Mouse (Mus musculus) kidney, adult 18-20 months (tissue): Measurements from ENCODE around the gene Sdsl.
A peak's percentile ranks its signal among the peaks of the same experiment; 100 is the strongest.

Experiments used
- DNase-seq: peaks from one replicate; pipeline ENCODE4 v3.0.0; 2021

Gene Sdsl

DNA sequence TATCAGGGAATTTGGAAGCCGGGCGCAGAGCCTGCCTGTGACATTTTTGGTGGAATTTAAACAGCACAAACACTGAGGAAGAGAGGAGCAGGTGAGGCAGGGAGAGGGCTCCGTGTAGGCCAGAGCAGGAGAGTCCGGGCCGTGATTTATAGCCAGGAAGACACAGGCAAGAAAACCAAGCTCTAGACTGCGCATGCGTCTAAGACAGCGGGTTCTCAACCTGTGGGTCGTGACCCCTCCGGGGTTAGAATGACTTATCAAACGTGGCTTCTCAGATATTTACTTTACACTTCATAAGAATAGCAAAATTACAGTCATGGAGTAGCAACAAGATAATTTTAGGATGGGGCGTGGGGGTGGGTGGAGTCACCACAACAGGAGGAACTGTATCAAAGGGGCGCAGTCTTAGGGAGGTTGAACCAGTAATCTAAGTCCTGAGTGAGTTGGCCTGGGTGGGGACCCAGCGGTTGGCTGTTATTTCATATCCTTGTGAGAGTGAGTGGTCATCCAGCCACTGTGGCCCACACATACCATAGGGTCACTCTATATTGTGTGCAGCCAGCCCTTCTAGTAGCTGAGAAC, 17.8 kb downstream of the Sdsl start:
- no peak for DNase-seq

DNA sequence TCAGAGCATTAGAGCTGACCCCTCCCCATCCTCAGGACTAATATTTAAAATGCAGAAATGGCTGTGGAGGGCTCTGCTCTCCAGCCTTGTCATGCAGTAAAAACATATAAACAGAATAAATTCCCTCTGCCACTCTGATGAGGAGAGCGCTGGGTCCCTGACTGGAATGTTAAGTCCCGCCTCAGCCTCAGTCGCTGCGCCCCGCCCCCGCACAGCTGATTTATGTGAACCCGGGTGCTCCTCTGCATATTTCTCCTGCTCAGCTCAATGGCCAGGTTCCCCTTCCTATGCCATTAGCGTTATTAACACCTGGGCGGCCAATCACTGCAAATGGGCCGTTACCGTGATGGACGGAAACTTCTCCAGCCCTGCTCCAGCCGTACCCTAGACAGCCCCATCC, 25.3 kb downstream of the Sdsl start:
- DNase-seq, result peak; percentile 56

DNA sequence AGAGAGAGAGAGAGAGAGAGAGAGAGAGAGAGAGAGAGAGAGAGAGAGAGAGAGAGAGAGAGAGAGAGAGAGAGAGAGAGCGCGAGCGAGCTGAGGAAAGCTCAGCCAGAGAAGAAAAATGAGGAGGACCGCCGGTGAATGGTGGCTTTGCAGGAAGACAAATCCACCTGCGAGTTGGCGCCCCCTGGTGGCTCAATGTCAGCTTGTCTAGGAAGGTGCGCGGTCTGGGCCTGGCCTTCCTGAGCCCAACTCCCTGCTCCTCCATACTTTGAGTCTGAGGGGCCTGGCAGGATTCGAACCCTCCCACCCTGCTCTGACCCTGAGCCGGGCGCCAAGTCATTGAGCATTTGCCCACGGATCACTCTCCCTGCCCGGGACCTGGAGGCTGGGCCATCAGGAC, 31.9 kb downstream of the Sdsl start:
- peak; percentile 90 for DNase-seq

DNA sequence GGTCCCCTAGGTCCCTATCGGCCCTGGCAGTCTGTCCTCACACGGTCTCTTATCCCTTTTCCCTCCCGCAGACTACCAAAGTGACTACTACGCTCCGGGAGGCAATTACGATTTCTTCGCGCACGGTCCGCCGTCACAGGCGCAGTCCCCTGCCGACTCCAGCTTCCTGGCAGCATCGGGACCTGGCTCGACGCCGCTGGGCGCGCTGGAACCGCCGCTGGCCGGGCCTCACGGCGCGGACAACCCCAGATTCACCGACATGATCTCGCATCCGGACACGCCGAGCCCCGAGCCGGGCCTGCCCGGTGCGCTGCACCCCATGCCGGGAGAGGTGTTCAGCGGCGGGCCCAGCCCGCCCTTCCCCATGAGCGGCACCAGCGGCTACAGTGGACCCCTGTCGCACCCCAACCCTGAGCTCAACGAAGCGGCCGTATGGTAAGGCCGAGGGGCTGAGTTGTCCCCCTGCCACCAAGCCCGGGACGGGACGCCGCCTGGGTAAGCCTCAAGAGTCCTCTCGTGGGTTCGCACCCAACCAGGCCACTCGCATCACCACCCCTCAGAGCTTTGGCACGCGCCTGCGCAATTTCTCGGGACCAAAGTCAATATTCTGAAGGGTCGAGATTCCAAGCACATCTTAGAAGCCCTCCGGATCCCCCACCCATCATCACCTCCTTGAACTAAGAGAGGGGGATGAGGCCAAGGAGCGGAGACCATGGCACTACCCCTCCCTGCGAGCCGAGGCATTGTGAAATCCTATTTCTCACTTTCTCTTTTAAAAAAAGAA, 32.5 kb downstream of the Sdsl start:
- DNase-seq, result no peak

DNA sequence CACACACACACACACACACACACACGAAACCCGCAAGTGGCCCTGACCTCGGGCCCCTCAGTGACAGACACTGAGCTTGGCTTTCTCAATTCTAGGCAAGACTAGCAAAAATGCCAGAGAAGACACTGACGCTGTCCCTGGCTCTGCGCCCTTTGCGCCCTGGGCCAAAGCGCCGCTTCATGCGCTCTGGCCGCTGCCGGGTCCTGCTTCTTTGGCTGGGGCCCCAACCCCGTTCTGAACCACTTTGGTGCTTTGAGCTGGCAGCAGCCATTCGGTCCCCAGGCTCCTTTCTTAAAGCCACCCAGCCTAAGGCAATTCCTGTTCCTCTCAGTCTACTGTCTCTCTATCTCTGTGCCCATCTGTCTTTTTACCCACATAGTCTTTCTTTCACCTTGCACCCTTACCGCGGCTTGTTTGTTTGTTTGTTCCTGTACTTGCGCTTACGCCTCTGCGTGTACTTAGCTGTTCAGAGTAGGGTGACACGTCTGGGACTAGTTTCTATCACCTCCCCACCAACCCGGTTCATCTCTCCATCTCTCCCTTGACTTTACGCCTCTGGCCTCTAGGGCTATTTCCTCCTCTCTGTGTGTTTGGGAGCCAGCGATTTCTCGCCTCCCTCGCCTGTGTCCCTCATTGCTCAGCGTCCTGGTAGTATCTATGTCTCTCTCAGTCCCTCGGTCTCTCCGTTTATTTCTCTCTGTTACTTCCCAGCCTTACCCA, 33.5 kb downstream of the Sdsl start:
- DNase-seq, result no peak

DNA sequence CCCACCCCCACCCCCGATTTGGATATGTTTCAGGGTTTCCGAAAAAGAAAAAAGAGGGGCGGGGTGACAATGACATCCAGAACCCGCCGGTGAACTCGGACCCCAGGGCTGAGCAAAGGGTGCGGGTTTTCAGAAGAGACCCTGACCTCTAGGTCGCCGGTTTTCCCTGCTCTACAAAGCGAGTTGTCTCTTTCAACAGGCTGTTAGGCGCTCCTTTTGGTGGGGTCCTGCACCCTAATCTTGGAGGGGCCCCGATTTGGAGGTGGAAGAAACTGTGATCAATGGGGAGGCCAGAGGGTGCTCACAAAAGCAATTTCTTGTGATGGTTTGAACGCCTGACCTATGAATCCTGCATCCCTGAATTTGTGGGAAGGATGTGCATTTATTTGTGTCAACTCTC, 34.1 kb downstream of the Sdsl start:
- no peak for DNase-seq

DNA sequence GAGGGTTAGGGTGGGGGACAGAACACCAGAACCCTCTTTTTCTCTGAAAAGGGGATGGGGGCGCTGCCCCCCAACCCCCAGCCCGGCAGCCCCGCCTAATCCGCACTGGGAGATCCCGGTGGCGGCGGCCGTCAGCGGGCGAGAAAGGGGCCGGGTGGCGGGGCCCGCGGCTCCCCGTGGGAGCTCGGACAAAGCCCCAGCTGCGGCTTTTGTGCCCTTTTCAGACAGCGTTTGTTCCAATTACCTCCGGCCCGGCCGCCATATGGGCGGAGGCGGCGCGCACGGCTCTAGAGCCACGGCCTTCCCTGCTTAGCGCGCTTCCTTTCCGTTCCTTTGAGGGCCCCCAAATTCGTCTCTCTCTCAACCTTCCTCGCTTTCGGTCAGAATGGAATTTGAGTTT, 34.6 kb downstream of the Sdsl start:
- DNase-seq, result no peak

DNA sequence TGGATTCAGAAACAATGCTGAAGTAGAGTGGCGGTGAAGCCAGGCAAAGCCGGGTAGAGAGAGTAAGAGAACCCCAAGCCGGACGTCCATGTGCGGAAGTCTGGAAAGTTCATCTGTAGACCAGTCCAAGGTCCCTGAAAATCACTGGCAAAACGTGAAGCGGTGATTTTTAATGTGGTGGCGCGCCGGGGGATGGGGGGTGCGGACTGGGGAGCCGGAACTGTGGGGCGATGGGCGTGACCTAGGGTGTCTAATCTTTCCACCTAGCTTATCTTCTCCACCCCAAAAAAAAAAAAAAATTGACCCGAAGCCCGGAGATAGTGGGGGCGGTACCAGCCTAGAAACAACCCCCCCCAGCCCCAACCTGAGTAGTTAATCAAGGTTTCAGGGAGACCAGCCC, 35.1 kb downstream of the Sdsl start:
- DNase-seq, result no peak

DNA sequence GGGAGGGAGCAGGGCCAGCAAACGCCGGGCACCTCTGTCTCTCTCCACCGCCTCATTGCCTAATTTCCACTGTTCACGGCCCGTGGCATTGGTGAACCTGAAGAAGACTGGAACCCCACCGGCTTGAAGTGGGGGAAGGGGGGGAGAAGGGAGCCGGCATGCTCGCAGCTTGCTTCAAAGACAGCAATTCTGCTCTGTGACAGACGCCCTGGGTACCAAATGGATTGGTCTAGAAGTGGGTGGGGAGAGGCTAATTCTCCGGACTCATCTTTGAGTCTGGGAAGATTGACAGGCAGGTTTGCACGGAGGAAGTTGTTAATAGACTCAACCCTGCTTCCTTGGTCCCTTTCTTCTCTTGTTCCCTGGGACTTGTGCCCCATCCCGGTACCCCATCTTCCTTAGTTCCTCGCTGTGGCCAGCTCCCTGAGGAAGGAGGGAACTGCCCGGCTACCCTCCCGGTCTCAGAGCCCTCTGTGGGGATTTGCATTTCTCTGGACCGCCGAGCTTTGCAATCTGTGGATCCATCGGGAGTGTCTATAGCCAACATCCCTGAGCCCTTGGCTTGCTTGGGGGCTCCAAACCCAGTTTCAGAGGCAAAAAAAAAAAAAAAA, 35.6 kb downstream of the Sdsl start:
- no peak for DNase-seq

DNA sequence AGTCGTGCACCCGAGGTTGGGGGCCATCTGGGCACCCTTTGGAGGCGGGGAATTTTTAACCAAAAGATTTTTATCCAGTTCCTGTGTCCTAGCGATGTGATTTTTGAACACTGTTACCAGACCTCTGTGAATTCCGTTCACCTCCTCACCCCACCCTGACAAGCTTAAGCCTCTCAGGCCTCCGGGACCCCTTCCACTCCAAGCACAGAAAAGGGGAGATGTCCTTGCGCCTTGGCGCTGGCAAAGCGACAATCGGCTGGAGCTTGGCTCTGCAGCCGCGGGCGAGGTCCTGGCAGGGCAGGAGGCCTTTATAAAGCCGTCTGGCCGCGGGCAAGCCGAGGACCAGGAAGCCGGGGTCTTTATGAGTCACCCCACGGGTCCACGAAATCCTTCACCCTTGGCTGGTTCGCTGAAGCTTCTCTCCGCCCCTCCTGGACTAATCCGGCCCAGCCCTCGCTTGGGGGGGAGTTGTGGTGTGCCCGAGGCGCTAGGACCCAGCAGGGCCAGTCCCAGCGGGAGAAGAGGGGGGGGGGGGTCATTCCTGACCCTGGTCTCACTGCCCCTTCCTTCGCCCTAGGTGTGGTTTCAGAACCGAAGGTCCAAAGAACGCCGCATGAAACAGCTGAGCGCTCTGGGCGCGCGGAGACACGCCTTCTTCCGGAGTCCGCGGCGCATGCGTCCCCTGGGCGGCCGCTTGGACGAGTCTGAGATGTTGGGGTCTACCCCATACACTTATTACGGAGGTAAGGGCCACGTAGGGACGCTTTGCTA, 36.7 kb downstream of the Sdsl start:
- DNase-seq, result peak; percentile 25

DNA sequence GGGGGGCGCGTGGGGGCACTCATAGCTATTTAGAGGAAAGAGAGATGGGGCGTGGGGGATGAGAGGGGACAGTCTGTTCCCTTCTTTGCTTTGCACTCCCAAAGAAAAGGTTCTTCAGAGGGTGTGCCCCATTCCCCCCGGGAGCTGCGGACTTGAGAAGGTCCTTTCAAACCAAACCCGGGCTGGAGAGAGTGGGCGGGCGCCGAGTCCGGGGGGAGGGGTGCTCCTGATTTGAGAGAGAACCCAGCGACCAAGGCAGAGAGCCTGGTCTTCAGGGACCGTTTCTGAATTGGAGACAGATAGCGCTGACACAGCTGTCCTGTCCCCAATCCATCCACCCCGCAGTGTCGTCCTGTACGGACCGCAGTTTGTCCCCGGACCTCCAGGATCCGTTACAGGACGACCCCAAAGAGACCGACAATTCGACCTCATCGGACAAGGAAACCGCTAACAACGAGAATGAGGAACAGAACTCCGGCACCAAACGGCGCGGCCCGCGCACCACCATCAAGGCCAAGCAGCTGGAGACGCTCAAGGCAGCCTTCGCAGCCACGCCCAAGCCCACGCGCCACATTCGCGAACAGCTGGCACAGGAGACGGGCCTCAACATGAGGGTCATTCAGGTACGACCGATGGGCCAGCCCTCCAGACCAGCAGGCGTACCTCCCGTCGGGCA, 37.5 kb downstream of the Sdsl start:
- no peak for DNase-seq

DNA sequence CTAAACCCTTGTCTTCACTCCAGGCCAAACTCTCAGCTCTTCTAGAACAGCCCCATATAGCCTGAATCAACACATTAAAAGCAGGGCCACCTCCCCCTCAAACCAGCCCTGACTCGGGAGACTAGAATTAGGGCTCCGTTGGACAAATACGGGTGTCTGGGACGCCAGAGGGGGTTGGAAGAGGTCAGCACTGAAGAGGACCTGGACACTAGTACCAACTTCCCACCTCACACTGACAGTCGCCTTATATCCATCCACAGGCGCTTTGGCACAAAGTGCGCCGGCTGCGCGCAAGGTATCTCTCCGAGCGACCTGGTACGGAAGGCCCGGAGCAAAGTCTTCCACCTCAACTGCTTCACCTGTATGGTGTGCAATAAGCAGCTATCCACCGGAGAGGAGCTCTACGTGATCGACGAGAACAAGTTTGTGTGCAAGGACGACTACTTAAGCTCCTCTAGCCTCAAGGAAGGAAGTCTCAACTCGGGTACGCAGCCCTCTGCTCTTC, 38.3 kb downstream of the Sdsl start:
- DNase-seq, result no peak

DNA sequence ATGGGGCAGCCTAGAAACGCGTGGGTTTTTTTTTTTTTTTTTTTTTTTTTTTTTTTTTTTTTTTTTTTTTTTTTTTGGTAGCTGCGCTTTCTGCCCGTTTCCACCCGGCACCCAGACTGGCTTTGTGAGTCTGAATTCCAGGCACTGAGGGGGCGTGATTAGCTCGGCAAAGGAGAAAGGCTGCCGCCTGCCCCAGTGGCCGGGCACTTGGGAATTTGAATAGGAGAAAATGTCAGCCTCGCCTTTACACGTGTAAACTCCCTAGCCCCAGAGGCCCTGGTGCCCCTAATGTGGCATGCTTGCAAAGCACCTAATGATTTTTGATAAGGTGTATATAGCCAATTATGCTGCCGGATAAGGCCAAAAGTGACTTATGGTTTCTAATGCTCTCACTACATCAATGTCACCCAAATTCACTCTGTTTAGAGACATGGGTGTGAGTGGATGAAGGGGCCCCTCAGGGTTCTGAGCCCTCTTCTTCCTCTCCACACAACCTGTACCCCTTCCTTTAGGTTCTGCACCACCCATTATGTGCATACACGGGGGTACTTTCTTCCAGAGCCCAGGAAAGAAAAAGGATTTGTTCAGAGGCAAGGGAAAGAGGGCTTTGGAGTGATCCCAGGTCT, 39.4 kb downstream of the Sdsl start:
- DNase-seq, result no peak

DNA sequence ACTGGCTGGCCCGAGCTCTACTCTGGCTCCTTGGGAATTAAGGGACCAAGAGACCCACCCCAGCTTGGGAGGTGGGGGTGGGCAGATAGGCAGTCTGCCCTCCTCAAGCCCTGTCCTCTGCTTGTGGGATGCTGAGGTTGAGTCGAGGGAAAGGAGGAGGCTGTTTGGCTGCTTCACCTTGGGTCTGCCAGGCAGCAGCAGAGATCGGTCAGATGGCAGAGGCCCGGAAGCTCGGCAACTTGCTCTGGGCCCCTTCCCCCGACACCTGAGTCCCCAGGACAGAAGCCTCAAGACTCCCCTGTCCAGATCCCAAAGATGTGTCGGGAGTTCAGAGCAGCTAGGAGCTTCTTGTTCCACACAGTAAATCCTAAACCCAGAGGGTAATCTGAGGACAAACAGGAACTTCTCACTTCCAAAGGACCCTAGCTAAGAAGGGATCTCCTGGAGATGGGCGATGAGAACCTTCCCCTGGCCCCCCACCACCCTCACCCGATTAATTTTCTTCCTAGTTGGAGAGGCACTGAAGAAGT, 40.1 kb downstream of the Sdsl start:
- no peak for DNase-seq

DNA sequence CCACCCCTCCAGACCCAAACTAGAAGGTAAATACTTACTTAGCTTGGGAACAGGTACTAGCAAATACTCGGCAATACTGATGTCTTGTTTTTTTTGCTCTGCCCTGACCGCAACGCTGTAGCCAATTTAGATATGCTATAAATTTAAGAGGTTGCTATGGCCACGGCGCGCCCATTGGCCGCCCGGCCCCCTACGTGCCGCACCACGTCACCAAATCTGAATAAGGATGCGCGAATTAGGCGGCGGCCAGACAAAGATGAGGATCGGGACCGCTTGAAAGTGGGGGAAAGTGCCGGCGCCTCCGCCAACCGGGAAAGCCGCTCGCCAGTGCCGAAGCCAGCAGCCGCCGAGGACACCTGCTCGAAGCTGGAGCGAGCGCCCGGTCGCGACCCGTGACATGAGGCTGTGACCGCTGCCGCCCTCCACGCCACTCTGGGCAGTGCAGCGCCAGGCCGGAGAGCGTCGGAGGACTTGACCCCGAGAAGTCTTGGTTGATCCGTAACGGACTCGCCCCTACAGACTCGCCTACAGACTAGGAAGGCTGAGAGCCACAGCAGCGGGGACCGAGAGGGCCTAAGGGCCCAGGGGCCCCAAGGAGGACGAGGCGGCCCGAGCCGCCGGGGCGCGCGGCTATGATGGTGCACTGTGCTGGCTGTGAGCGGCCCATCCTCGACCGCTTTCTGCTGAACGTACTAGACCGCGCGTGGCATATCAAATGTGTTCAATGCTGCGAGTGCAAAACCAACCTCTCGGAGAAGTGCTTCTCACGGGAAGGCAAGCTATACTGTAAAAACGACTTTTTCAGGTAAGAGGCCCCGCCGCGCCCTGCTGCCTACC, 40.7 kb downstream of the Sdsl start, which contains the start of gene Lhx5:
Gene Lhx5, plus strand, starts transcription at position 51 of the 837 bp plus-strand sequence.
- no peak for DNase-seq

DNA sequence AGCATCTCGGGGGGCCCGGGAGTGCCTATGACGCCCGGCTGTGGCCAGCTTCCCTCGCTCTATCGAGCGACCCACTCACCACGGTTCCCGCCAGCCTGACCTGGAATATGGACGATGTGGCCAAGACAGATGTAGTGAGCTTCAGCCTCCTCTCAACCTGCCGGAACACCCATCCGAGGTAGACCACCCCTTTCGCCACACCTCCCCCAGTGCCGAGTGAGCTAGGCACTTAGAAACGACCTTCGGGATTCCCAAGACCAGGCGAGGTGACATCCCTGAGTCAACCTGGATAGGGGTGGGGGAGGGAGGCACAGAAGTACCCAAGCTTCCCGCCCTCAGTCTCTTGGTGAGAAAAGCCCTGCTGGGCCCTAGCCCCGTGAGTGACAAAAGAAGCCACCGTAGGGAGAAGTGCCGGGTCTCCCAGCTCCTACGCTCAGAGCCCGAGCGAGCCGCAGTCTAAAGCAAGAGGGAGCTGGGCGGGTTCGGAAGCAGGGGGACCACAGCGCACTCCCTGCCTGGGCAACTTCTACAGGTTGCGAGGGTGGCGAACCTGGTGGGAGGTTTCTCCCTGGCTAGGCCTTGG, 41.5 kb downstream of the Sdsl start:
- no peak for DNase-seq

DNA sequence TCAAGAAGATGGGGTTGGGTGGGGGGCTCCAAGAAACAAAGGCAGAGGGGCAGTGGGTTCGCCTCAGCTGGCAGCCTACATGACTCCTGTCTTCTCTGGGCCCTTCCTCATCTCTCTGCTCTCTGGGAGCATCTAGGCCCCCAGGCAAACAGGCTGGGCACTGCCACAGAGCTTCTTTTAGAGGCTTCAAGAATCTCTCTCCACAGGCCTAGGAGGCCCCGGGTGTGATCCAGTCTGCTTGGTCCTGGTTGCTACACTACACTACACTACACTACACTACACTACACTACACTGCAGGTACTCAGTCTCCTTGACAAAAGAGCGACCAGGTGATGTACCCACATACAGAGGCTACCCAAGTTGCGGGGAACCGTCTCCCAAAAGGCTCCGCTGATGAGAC, 42.9 kb downstream of the Sdsl start:
- no peak for DNase-seq

DNA sequence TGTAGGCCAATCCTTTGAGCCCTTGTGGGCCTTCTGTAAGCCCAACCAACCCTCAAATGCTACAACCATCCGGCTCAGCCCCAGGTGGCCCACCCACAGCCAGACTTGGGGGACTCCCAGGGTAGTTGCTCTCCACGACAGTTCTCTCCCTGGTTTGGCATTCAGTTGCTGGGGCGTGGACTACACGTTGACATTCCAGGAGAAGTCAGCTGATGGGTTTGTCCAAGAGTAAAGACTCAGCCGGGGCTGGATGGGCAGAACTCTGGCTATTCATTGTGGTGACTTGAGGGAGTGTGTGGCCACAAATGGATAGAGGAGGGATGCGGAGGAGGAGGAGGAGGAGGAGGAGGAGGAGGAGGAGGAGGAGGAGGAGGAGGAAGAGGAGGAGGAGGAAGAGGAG, 43.6 kb downstream of the Sdsl start:
- no peak for DNase-seq

DNA sequence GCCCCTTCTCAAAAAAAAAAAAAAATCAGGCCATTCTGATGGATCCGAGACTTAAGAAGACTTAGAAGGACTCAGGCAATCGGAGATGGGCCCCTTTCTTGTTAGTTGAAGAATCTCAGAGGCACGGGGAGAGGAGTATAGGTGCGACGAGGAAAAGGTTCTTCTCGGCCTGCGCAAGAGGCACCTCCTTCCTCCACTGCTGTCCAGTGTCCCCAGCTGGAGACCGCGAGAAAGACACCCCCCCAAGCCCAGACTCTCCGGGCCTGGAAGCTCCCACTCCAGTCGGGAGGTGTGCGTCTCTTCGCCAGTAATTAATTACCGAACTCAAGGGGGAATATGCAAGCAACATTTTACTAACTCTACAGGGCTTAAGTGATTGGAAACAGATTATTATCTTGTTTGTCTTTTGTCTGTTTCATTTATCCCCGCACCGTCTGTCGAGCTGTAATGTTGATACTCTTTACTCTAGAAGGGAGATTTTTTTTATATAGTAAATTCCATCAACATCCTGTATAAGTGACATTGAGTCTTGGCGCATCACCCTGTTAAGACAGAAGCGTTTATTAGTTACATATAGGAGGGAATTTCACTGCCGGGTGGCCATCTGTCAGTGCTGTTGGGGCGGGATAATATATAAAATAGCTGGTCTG, 44.3 kb downstream of the Sdsl start:
- DNase-seq, result no peak
